Mouse (Mus musculus): ENCODE measurements at regions not wholly inside any gene's neighbourhood (a gene's known extent, or its start where the extent isn't known, plus 50 kb on each side); places are given as distances from the start of the nearest gene placed in this dataset.

- ChIA-PET CTCF (no interaction called here), POLR2A (no interaction called here)
Observed at GRCm38 (mm10) chr19:37821671-37822190, 124.1 kb downstream of the Cyp26a1 start.

DNA sequence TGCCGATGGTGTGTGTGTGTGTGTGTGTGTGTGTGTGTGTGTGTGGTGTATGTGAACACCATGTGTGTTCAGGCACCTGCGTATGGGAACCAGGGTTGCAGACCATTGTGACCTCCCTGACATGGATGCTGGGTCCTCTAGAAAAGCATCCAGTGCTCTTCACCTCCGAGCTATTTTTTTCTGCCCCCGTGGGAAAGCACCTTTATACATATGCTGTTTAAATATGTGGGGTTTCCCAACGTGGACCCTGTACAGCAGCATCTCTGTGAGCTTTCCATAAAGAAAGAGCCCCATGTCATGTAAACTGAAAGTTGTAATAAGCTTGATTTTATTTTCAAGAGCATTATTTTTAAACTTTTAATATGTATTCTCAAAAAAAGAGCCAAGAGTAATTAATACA, 126.6 kb downstream of the Cyp26a1 start:
- POLR2A ChIA-PET = interaction anchor here in 1 of 4 experiments (0.6 kb wide), 1 partner anchor 329 kb away, joined by 3 read pairs; no protein-coding TSS in a partner anchor
- CTCF ChIA-PET = interaction anchor here in 1 of 4 experiments (0.7 kb wide), 1 partner anchor 69 kb away, joined by 3 read pairs; no protein-coding TSS in a partner anchor

GRCm38 (mm10) chr19:37831406-37831805, 133.8 kb downstream of the Cyp26a1 start:
- CTCF ChIA-PET = no interaction called here
- POLR2A ChIA-PET = no interaction called here

DNA sequence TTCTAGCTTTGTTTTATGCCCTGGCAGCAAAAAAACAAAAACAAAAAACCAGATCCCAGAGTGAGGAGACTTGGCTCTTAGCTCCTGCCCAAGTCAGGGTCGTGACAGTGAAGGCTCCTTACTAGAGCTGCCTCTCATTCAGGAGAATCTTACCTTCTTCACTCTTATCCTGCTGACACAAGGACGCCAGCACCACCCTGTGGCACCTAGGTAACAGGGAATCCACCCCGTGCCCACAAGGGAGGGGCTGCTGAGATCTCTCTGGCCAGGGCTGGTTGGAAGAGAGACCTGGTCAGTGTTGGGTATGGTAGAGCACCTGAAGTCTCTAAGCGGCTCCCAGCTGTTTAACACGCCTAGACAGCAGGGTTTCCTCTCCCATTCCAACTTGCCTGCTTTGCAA, 139.3 kb downstream of the Cyp26a1 start:
- ChIA-PET CTCF (no interaction called here), POLR2A (interaction anchor here in 1 of 4 experiments (1.0 to 2.0 kb wide), 2 partner anchors 10 to 19 kb away, joined by 4 to 5 read pairs; no protein-coding TSS in a partner anchor)
